ENCODE assay signal across 7 mouse cellular contexts in the genomic region with DNA sequence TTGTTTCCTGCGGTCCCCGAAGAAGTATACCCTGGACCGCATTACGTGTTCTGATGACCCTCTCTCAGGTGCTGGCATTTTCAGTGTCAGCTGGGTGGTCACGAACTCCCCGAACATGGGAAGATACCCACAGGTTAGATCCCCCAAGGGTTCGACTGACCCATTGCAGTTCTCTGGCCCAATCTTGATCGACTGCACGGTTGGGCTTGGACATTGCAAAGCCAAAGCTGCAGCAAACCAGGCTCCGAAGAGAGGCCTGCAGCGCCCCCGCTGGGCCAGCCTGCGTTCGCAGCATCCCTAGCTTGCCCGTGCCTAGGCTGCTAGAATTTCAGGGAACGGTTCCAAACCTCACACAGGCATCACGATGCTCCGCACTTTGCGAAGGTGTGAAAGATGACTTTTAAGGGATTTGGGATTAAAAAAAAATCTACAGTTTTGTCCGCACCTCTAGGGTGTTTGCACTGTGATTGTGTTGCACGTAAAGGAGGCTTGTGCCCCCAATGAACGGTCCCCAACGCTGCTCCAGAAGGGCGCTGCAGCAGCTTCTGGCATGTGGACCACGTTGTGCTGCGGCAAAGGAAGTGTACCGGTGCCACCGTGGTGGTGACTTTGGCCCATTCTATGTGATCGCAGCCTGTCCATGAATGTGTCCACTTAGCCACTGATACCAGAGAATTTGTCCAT. TPM values are rescaled to one million over a fixed set of nuclear protein-coding genes. Genes with fewer than 3 reads are reported as not detected.
DNase-seq lines count a peak whose midpoint lies in the region; ATAC-seq and TF ChIP-seq lines count a peak whose summit lies in the region.

No protein-coding gene starts in this region.

- TF ChIP-seq CTCF in bone marrow, adult 2 months (IDR thresholded peaks at IDR 0.05; ENCODE audit: control insufficient read depth, insufficient read depth, low read length), result peak; percentile 30; the same call in 1 of the 2 replicates
- TF ChIP-seq CTCF in small intestine, adult 2 months (IDR thresholded peaks at IDR 0.05; ENCODE audit: extremely low read depth, insufficient read length, insufficient replicate concordance, low read depth, low read length), result 0 out of 2 replicates have a peak, but pooled peaks have one; percentile 18

- no peak for TF ChIP-seq POLR2A in bone marrow, adult 2 months (IDR thresholded peaks at IDR 0.05; ENCODE audit: borderline replicate concordance, control insufficient read depth, low read depth, low read length)
- no peak for TF ChIP-seq POLR2A in small intestine, adult 2 months (IDR thresholded peaks at IDR 0.05; ENCODE audit: low read depth, low read length)

- peak; percentile 86 for DNase-seq in embryo, embryonic 9.5 days (ENCODE audit: extremely low spot score)
- DNase-seq in gastrocnemius, postnatal 36 days, result peak; percentile 53 to 62
- DNase-seq in intestine, embryonic 14.5 days (ENCODE audit: low spot score), result peak; percentile 84
- peak; percentile 71 to 73 for DNase-seq in left cerebral cortex, postnatal 36 days (ENCODE audit: low spot score in 2 of 2)
- peak; percentile 85 for DNase-seq in midbrain, embryonic 10.5 days (ENCODE audit: low spot score)

- H3K4me3 ChIP-seq in bone marrow, adult 2 months (replicated peaks; ENCODE audit: control insufficient read depth, low read depth, low read length), result no peak overlapping the region
- peak overlapping the region; percentile 53 for H3K4me3 ChIP-seq in intestine, embryonic 14.5 days (ENCODE audit: low read depth, low read length)
- peak overlapping the region; percentile 70 for H3K4me3 ChIP-seq in midbrain, embryonic 10.5 days
- H3K4me3 ChIP-seq in small intestine, adult 2 months (ENCODE audit: low read depth, low read length), result peak overlapping the region; percentile 53; the same call in 1 of the 2 replicates

- ATAC-seq in intestine, embryonic 14.5 days (replicated peaks; ENCODE audit: low FRiP score, low TSS enrichment, low read depth), result peak; percentile 80

- peak overlapping the region; percentile 51 for H3K4me2 ChIP-seq in intestine, embryonic 14.5 days (ENCODE audit: low read length)

- H3K36me3 ChIP-seq in intestine, embryonic 14.5 days (ENCODE audit: control insufficient read depth, insufficient read depth, low read length), result peaks cover 8% of the 10 kb centered on the region
- H3K36me3 ChIP-seq in midbrain, embryonic 10.5 days, result peaks cover 56% of the 10 kb centered on the region
- no peaks in the 10 kb centered on the region for H3K36me3 ChIP-seq in small intestine, adult 2 months (ENCODE audit: control insufficient read depth, insufficient read depth, low read length)

- intact Hi-C loops in gastrocnemius, postnatal 36 days (cut with DNase I), result no loop called here
- intact Hi-C loops in left cerebral cortex, postnatal 36 days (cut with DNase I), result loop anchor here (1.0 kb wide), 1 partner anchor 185 kb away; no protein-coding TSS in a partner anchor

- no peak overlapping the region for H3K27ac ChIP-seq in bone marrow, adult 2 months (ENCODE audit: control insufficient read depth, insufficient read depth, low read depth, low read length, poor library complexity)
- H3K27ac ChIP-seq in intestine, embryonic 14.5 days (ENCODE audit: low read depth), result peak overlapping the region; percentile 78
- peak overlapping the region; percentile 90 for H3K27ac ChIP-seq in midbrain, embryonic 10.5 days (replicated peaks)
- H3K27ac ChIP-seq in small intestine, adult 2 months (ENCODE audit: insufficient read depth, low read depth, low read length), result no peak overlapping the region

- H3K4me1 ChIP-seq in bone marrow, adult 2 months (ENCODE audit: control insufficient read depth, insufficient read depth, low read length), result no peaks in the 10 kb centered on the region
- 0 out of 2 replicates have a peak, but pooled peaks cover 11% of the 10 kb centered on the region for H3K4me1 ChIP-seq in intestine, embryonic 14.5 days (replicated peaks; ENCODE audit: control insufficient read depth, insufficient read depth, low read length)
- peaks cover 68% of the 10 kb centered on the region for H3K4me1 ChIP-seq in midbrain, embryonic 10.5 days
- H3K4me1 ChIP-seq in small intestine, adult 2 months (ENCODE audit: control insufficient read depth, insufficient read depth, insufficient read length, low read length), result no peaks in the 10 kb centered on the region; the same call in 1 of the 2 replicates

- H3K27me3 ChIP-seq in intestine, embryonic 14.5 days (replicated peaks; ENCODE audit: control insufficient read depth, insufficient read depth, low read length), result no peaks in the 10 kb centered on the region
- no peaks in the 10 kb centered on the region for H3K27me3 ChIP-seq in midbrain, embryonic 10.5 days (ENCODE audit: low read depth, poor library complexity, severe bottlenecking)
- peaks cover 29% of the 10 kb centered on the region for H3K27me3 ChIP-seq in small intestine, adult 2 months (ENCODE audit: control insufficient read depth, insufficient read depth, low read length)

- 55% methylated on average over 29 of the region's 29 CpGs for WGBS in bone marrow, adult 2 months
- WGBS in intestine, embryonic 14.5 days, result 51% methylated on average over 29 of the region's 29 CpGs
- WGBS in midbrain, embryonic 10.5 days, result 53% methylated on average over 29 of the region's 29 CpGs
- WGBS in small intestine, adult 2 months, result 43% methylated on average over 29 of the region's 29 CpGs

- peaks cover 57% of the 10 kb centered on the region for H3K9me3 ChIP-seq in intestine, embryonic 14.5 days (ENCODE audit: control insufficient read depth, low read length)
- H3K9me3 ChIP-seq in midbrain, embryonic 10.5 days (replicated peaks), result peaks cover 61% of the 10 kb centered on the region

- H3K9ac ChIP-seq in intestine, embryonic 14.5 days (ENCODE audit: low read length), result peak overlapping the region; percentile 14; the same call in 1 of the 2 replicates

RNA-seq across cellular contexts. Expression of gene Mest, which starts 13.7 kb away (rescaled TPM):
- 2.8 and 8.2 TPM in 2 replicates for polyA plus RNA-seq in bone marrow, adult 2 months (2011; ENCODE audit: insufficient read depth, insufficient read length, low replicate concordance, missing spikeins)
- 1 to 10 TPM; 5.2 to 8.3 TPM for total RNA-seq in gastrocnemius, postnatal 36 days (2021)
- polyA plus RNA-seq in intestine, embryonic 14.5 days (2014; fragmentation: Nextera tagmentation; extraction: Ambion mirVana), result 962 and 973 TPM in 2 replicates
- 100 to 1,000 TPM in 1 of 2 experiments, 10 to 100 TPM in 1; 99.8 to 118 TPM for total RNA-seq in left cerebral cortex, postnatal 36 days (2021)
- 1,366 and 1,939 TPM in 2 replicates for polyA plus RNA-seq in midbrain, embryonic 10.5 days (2016; fragmentation: Nextera tagmentation; extraction: Ambion mirVana)
- 15.1 and 38.1 TPM in 2 replicates for polyA plus RNA-seq in small intestine, adult 2 months (2012; rRNA removed)

RNA-seq across cellular contexts. Expression of gene Cep41, which starts 43.5 kb away (rescaled TPM):
- 5.4 and 6.5 TPM in 2 replicates for polyA plus RNA-seq in bone marrow, adult 2 months (2011; ENCODE audit: insufficient read depth, insufficient read length, low replicate concordance, missing spikeins)
- total RNA-seq in gastrocnemius, postnatal 36 days (2021), result under 1 TPM; 0.47 to 0.79 TPM
- 10.0 and 10.3 TPM in 2 replicates for polyA plus RNA-seq in intestine, embryonic 14.5 days (2014; fragmentation: Nextera tagmentation; extraction: Ambion mirVana)
- total RNA-seq in left cerebral cortex, postnatal 36 days (2021), result 1 to 10 TPM; 7.1 to 9.0 TPM
- 19.8 and 24.0 TPM in 2 replicates for polyA plus RNA-seq in midbrain, embryonic 10.5 days (2016; fragmentation: Nextera tagmentation; extraction: Ambion mirVana)
- 0.99 and 1.9 TPM in 2 replicates for polyA plus RNA-seq in small intestine, adult 2 months (2012; rRNA removed)

Comparison
In these comparisons a context has a peak if more than half of its experiments do, and no peak if none do; other contexts are left out.
1. H3K27ac ChIP-seq: peak in intestine, embryonic 14.5 days (single experiment) and midbrain, embryonic 10.5 days (single experiment); none in bone marrow, adult 2 months (single experiment) and small intestine, adult 2 months (single experiment).
2. RNA of gene Mest, which starts 13.7 kb away (polyA plus RNA-seq): 1,366 to 1,939 TPM in midbrain, embryonic 10.5 days and 962 to 973 TPM in intestine, embryonic 14.5 days; 15.1 to 38.1 TPM in small intestine, adult 2 months and 2.8 to 8.2 TPM in bone marrow, adult 2 months; every median in the first group is over 10 times any median in the second.
3. Peak in every context shown above with its lines, with median percentiles within 50 percentile points of each other: DNase-seq.